Mouse (Mus musculus) kidney, postnatal 4 days (tissue): Measurements from ENCODE around the gene Ankle2.
A peak's percentile ranks its signal among the peaks of the same experiment; 100 is the strongest.

Experiments
- DNase-seq, 2 experiments: peaks; one replicate each; pipeline ENCODE4 v3.0.0; 2021; ENCODE audit warnings: mixed read lengths in 2 of 2

The Ankle2 gene

DNA sequence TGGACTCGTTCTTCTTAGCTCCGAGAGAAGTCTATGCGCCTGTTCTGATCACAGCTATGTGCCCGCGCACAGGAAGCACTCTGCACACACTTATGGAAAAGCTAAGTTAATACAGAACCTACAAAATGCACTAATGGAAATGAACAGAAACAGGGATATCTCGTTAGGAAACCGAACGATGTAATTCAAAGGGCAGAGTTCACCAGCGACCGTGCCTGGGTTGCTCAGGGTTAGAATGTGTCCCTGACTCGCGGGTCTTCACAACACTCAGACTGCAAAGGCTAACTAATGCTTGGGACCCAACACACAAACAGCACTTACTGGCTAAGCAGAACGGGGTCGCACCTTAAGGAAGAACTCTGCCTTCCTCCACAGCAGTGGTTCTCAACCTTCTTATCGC, 54.4 kb downstream of the Ankle2 start:
- peak; percentile 9 to 38 for DNase-seq

DNA sequence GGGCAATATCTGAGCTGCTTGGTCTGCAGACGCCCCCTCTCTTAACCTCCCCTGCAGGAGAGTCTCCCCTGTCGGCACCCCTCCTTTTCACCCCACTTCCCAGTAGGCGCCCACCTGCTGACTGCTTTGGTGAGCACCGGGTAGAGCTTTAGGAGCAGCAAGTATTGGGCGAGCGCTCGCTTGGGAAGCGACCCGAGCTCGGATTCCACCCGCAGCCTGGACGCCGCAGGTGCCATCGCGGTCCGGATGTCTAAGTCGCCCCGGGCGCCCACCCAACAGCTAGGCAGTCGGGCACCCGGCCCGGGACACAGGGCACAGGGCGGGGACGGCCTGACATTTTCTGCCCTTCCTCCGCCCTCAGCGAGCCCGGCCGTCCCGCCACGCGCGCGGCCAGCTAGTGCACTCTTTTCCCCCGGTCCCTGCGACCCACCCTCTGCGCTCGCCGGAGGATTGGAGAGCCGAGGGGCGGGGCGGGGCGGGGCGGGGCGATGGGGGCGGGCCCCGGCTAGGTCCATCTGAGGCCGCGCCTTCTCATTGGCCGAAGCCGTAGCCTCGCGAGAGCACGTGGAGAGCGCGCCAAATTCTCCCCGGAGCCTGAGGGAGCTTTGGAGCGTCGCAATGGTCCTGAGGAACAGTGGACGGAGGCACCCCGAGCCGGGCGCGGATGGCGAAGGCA, 55.1 kb downstream of the Ankle2 start, which contains the start of the genes Pxmp2 and Pole:
TSS of gene Pxmp2 (minus strand) at position 417 of the 676 bp plus-strand sequence.
TSS of gene Pole (plus strand) at position 537 of the 676 bp plus-strand sequence.
- DNase-seq: peak; percentile 95 to 96

DNA sequence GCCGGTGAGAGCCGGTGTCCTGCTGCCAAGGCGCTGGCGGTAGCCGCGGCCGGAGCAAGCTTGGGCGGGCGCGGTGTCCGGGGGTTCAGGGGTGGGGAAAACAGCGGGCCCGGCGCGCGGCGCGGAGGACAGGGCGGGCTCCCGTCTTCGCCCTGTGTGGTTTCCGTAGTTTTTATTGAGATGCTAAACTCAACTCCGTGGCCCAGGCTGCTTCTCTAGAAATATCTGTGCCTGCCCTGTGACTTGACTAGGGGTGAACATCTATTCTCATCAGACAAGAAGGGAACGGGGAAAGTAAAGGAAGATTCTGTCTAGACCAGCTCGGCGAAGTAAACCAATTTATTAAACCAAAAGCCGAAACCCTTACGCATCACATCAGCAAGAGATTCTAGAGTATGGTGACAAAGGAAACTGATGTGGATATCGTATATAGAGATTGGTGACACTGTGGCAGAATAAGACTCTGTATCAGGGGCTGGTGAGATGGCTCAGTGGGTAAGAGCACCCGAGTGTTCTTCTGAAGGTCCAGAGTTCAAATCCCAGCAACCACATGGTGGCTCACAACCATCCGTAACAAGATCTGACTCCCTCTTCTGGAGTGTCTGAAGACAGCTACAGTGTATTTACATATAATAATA, 55.8 kb downstream of the Ankle2 start:
- no peak for DNase-seq

DNA sequence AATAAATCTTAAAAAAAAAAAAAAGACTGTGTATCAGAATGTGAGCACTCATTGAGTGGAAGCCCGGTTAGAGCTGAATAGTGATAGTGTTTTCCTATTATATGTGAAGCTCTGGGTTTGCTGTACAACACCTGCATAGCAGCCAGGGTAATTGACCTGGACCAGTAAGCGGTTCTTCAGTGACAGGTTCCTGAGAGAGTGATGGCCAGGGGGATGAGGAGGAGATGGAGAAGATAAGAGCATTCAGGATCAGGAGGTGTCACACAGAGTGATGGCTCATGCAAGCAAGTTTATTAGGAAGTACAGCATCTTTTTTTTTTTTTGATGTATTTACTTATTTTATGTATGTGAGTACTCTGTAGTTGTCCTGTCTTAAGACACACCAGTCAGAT, 56.3 kb downstream of the Ankle2 start:
- DNase-seq: no peak

DNA sequence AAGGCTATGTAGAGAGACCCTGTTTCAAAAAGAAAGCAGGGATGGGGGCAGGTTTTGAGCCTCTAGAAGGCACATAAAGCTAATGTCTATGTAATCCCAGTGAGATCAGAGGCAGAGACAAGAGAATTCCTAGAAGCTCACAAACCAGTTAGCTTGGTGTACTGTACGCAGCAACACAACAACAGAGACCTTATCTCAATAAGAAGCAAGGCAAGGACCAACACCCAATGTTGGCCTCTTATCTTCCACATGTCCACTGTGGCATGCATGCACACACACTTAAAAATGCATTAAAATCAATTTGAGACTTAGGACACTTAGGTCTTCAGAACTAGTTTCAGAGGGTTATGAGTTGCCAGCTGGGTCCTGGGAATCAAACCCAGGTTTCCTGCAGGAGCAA, 60.8 kb downstream of the Ankle2 start:
- no peak for DNase-seq

DNA sequence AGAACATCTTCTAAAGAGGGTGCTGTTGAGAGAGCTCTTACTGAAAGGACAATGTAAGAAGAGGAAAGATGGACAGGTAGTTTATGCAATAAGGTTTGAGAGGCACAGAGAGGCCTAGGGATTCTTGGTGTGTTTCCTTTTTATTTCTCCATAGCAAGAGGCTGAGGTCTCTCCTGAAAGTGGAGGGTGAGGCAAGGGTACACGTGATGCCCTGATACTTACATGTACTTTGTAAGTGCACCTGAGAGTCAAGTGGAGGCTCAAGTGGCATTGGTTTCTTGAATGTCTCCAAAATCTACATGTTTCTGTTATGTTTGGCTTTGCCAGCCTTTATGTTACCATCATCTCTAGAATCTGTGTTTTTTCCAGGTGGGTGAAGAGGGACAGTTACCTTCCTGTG, 65.8 kb downstream of the Ankle2 start:
- DNase-seq: no peak

DNA sequence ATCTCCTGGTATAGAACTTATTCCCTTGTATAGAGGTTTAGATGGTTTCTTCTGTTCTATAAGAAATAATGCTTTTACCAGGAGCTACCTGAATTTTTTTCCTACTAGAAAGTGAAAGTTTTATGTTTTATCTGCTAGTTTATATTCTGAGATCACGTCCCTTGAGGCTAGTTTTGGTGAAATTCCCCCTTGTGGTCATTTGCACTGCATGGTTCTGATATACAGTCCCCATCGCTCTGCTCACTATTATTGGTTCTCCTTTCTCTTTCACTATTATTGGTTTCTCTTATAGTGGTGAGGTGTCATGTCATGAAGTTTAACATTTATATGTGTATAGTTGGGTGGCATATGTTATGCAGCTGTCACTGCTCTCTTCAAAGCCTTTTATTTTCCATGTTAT, 69.8 kb downstream of the Ankle2 start:
- no peak for DNase-seq
